Mouse (Mus musculus): ENCODE measurements around the gene Kansl2. TPM values are rescaled to one million over a fixed set of nuclear protein-coding genes. Genes with fewer than 3 reads are reported as not detected.

Kansl2 gene
- polyA plus RNA-seq, 1 experiment from 2014 or later: 130 TPM

DNA sequence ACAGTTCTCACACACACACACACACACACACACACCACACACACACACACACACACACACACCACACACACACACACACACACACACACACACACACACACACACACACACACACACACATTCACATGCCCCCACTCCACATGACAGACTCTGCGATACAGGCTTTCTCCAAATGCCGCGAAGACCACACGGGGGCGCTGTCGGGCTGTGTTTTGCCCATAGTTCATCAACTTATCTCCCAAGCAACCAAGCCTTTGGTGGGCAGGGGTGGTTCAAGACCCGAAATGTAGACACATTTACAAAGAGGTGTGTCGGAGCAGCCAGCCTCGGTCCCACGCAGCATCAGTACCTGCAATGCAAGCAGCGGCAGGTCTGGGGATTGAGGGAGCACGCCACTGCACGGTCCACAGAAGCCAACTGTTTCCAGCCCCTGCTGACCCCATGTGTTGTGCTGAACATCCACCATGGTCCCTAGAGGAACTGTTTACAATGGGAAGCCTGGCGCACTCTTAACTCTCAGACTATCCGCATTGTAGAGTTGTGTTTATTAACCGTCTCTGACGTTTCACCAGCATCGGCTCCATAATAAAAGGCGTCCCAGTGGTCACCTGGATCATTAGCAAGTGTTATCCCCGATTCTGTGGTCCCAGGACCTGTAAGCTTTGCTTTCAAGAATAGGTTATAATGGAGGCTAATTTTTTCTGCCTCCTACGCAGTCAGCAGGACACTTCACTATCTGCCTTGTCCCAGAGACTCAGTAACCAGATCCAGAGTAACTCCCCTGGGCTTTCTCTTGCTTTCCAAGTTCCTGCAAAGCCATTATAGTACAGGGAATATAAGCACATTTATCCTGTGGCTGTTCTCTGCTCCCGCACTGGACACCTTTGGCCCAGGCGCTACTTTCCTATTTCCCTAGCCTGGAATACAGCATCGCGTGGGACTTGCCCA, 23.4 kb downstream of the Kansl2 start:
- 27% methylated on average over 25 of the region's 25 CpGs for WGBS
- no peak overlapping the region for H3K27ac ChIP-seq (ENCODE audit: low read length)
- H3K9ac ChIP-seq (replicated peaks; ENCODE audit: low read depth, low read length): no peak overlapping the region
- H3K36me3 ChIP-seq (ENCODE audit: control insufficient read depth, insufficient read depth): no peaks in the 10 kb centered on the region
- no peak for ATAC-seq
- H3K4me1 ChIP-seq (replicated peaks; ENCODE audit: control insufficient read depth, insufficient read depth, low read length): peaks cover 4% of the 10 kb centered on the region; the same call in 1 of the 2 replicates
- peak overlapping the region; percentile 45 for H3K4me2 ChIP-seq (ENCODE audit: low read length)
- no peak overlapping the region for H3K4me3 ChIP-seq (replicated peaks; ENCODE audit: low read length)
- H3K27me3 ChIP-seq (replicated peaks; ENCODE audit: control insufficient read depth, insufficient read depth, low read length): no peaks in the 10 kb centered on the region
- no peaks in the 10 kb centered on the region for H3K9me3 ChIP-seq (ENCODE audit: control insufficient read depth, low read length)

DNA sequence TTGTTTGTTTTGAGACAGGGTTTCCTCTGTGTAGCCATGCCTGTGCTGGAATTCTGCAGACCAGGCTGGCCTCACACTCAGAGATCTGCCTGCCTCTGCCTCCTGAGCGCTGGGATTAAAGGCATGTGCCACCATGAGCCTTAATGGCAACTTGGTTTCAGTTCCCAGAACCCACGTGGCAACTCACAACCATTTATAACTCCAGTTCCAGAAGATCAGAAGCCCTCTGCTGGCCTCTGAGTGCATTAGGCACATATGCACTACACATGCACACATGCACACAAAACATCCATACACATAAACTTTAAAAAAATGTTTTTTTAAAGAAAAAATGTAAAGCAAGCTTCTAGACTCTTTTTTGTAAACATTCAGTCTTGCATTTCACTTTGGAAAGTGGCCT, 24.7 kb downstream of the Kansl2 start:
- ATAC-seq: no peak
- Histone ChIP-seq H3K9ac (replicated peaks; ENCODE audit: low read depth, low read length) (no peak overlapping the region), H3K36me3 (ENCODE audit: control insufficient read depth, insufficient read depth) (no peaks in the 10 kb centered on the region), H3K27me3 (replicated peaks; ENCODE audit: control insufficient read depth, insufficient read depth, low read length) (no peaks in the 10 kb centered on the region), H3K4me1 (replicated peaks; ENCODE audit: control insufficient read depth, insufficient read depth, low read length) (peaks cover 4% of the 10 kb centered on the region; the same call in 1 of the 2 replicates), H3K27ac (ENCODE audit: low read length) (no peak overlapping the region), H3K4me2 (ENCODE audit: low read length) (no peak overlapping the region), H3K9me3 (ENCODE audit: control insufficient read depth, low read length) (no peaks in the 10 kb centered on the region), H3K4me3 (replicated peaks; ENCODE audit: low read length) (no peak overlapping the region)
- WGBS: 49% methylated on average over 2 of the region's 2 CpGs

DNA sequence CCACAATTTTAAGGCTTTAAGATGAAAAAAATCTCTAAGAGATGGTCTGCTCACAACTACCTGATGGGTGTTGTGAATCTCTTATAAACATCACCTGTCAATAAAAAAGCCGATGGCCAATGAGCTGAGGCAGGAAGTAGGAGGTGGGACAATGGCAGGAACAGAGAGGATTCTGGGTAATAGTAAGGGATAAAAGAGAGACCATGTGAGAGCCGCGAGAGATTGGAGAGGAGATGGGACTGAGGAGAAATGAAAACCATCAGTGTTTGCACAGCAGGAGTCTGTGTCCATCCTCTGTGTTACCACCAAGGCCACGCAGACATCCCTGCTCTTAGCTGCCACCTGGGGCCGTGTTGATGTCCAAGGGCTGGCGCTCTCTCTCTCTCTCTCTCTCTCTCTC, 26.7 kb downstream of the Kansl2 start:
- H3K36me3 ChIP-seq (ENCODE audit: control insufficient read depth, insufficient read depth): no peaks in the 10 kb centered on the region
- ATAC-seq: no peak
- H3K9me3 ChIP-seq (ENCODE audit: control insufficient read depth, low read length): no peaks in the 10 kb centered on the region

DNA sequence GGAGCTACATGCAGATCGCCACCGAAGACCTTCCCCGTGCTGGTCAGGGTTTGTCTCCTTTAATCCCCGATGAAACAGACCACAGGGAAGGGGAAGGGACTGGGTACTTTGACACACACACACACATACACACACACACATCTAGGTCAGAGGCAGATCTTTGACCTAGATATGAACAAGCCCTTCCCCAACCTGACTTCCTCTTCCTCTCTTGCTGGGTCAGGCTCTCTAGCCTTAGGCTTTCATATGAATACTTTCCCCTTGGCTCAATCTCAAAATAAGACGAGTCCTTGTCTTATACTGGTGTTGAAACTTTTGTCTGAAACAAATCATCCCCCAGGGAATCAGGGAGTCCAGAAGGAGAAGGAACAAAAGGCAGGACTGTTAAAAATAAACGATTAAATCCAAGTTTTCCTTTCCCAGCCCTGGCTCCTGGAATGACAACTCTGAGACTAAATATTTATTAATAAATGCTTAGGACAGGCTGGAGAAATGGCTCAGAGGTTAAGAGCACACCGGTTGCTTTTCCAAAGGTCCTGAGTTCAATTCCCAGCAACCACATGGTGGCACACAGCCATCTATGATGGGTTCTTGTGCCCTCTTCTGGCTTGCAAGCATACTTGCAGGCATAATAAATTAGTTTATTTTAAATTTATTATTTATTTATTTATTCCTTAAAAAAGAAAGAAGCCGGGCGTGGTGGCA, 27.7 kb downstream of the Kansl2 start:
- Histone ChIP-seq H3K4me1 (replicated peaks; ENCODE audit: control insufficient read depth, insufficient read depth, low read length) (peaks cover 4% of the 10 kb centered on the region; the same call in 1 of the 2 replicates), H3K27me3 (replicated peaks; ENCODE audit: control insufficient read depth, insufficient read depth, low read length) (no peaks in the 10 kb centered on the region), H3K27ac (ENCODE audit: low read length) (no peak overlapping the region), H3K36me3 (ENCODE audit: control insufficient read depth, insufficient read depth) (no peaks in the 10 kb centered on the region), H3K9ac (replicated peaks; ENCODE audit: low read depth, low read length) (no peak overlapping the region), H3K4me2 (ENCODE audit: low read length) (no peak overlapping the region), H3K4me3 (replicated peaks; ENCODE audit: low read length) (no peak overlapping the region), H3K9me3 (ENCODE audit: control insufficient read depth, low read length) (no peaks in the 10 kb centered on the region)
- WGBS: 85% methylated on average over 9 of the region's 9 CpGs
- no peak for ATAC-seq

More for the DNA sequence above, 26.7 kb downstream of the Kansl2 start:
- H3K27ac ChIP-seq (ENCODE audit: low read length): no peak overlapping the region
- no peak overlapping the region for H3K4me3 ChIP-seq (replicated peaks; ENCODE audit: low read length)
- no peak overlapping the region for H3K9ac ChIP-seq (replicated peaks; ENCODE audit: low read depth, low read length)
- H3K4me1 ChIP-seq (replicated peaks; ENCODE audit: control insufficient read depth, insufficient read depth, low read length): peaks cover 4% of the 10 kb centered on the region; the same call in 1 of the 2 replicates
- WGBS: 89% methylated on average over 6 of the region's 6 CpGs
- no peak overlapping the region for H3K4me2 ChIP-seq (ENCODE audit: low read length)
- no peaks in the 10 kb centered on the region for H3K27me3 ChIP-seq (replicated peaks; ENCODE audit: control insufficient read depth, insufficient read depth, low read length)

DNA sequence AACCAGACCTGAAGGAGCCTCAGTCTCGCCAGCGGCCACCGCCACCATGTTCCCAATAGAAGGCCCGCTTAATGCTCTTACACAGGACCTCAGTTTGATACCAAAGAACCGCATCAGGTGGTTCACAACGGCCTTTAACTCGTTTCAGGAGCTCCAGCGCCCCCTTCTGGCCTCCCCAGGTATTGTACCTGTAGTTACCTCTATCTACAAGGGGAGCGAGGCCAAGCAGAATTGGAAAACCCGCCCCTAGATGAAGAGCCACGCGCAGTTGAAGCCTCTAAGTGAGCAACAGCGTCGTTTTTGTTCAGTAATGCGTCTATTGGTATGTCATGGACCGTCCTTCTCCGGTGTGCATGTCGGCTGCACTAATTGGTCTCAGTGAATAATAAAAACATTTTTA, 29.6 kb downstream of the Kansl2 start:
- WGBS: 11% methylated on average over 18 of the region's 18 CpGs
- Histone ChIP-seq H3K9me3 (ENCODE audit: control insufficient read depth, low read length) (no peaks in the 10 kb centered on the region), H3K27ac (ENCODE audit: low read length) (no peak overlapping the region), H3K4me1 (replicated peaks; ENCODE audit: control insufficient read depth, insufficient read depth, low read length) (no peaks in the 10 kb centered on the region), H3K36me3 (ENCODE audit: control insufficient read depth, insufficient read depth) (no peaks in the 10 kb centered on the region), H3K4me3 (replicated peaks; ENCODE audit: low read length) (no peak overlapping the region), H3K27me3 (replicated peaks; ENCODE audit: control insufficient read depth, insufficient read depth, low read length) (no peaks in the 10 kb centered on the region), H3K9ac (replicated peaks; ENCODE audit: low read depth, low read length) (no peak overlapping the region), H3K4me2 (ENCODE audit: low read length) (no peak overlapping the region)
- ATAC-seq: no peak

DNA sequence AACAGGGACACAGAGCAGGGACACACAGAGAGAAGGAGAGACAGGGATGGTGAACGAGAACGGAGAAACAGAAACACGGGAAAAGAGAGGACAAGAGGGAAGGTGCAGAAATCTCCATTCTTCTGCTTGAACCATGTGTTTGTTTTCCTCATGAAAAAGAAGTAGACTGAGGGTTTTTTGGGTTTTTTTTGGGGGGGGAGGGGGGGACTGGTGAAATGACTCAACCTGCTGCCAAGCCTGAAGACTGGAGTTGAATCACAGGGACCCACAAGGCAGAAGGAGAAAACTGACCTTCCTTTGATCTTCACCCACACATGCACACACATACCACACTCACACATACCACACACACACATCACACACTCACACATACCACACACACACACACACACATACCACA, 30.7 kb downstream of the Kansl2 start:
- no peak overlapping the region for H3K4me3 ChIP-seq (replicated peaks; ENCODE audit: low read length)
- H3K27ac ChIP-seq (ENCODE audit: low read length): no peak overlapping the region
- no peaks in the 10 kb centered on the region for H3K9me3 ChIP-seq (ENCODE audit: control insufficient read depth, low read length)
- no peak overlapping the region for H3K9ac ChIP-seq (replicated peaks; ENCODE audit: low read depth, low read length)
- no peaks in the 10 kb centered on the region for H3K36me3 ChIP-seq (ENCODE audit: control insufficient read depth, insufficient read depth)
- WGBS: 89% methylated on average over 3 of the region's 3 CpGs
- no peak overlapping the region for H3K4me2 ChIP-seq (ENCODE audit: low read length)
- H3K4me1 ChIP-seq (replicated peaks; ENCODE audit: control insufficient read depth, insufficient read depth, low read length): no peaks in the 10 kb centered on the region
- H3K27me3 ChIP-seq (replicated peaks; ENCODE audit: control insufficient read depth, insufficient read depth, low read length): no peaks in the 10 kb centered on the region
- no peak for ATAC-seq

DNA sequence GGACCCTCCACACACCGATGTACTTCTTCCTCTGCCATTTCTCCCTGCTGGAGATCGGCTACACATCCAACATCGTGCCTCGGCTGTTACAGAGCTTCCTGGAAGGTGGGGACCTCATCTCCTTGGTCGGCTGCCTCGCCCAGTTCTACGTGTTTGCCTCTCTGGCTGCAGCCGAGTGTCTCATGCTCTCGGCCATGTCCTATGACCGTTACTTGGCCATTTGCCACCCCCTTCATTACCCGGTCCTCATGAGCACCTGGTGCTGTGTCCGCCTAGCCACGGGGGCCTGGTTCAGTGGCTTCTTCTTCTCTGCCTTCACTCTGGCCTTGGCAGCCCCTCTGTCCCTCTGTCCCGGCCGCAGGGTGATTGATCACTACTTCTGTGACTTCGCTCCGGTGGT, 36.4 kb downstream of the Kansl2 start:
- H3K27me3 ChIP-seq (replicated peaks; ENCODE audit: control insufficient read depth, insufficient read depth, low read length): no peaks in the 10 kb centered on the region
- no peak overlapping the region for H3K9ac ChIP-seq (replicated peaks; ENCODE audit: low read depth, low read length)
- no peaks in the 10 kb centered on the region for H3K36me3 ChIP-seq (ENCODE audit: control insufficient read depth, insufficient read depth)
- ATAC-seq: no peak
- no peaks in the 10 kb centered on the region for H3K9me3 ChIP-seq (ENCODE audit: control insufficient read depth, low read length)
- H3K27ac ChIP-seq (ENCODE audit: low read length): no peak overlapping the region
- WGBS: 92% methylated on average over 17 of the region's 17 CpGs
- no peak overlapping the region for H3K4me2 ChIP-seq (ENCODE audit: low read length)
- H3K4me1 ChIP-seq (replicated peaks; ENCODE audit: control insufficient read depth, insufficient read depth, low read length): no peaks in the 10 kb centered on the region
- H3K4me3 ChIP-seq (replicated peaks; ENCODE audit: low read length): no peak overlapping the region

DNA sequence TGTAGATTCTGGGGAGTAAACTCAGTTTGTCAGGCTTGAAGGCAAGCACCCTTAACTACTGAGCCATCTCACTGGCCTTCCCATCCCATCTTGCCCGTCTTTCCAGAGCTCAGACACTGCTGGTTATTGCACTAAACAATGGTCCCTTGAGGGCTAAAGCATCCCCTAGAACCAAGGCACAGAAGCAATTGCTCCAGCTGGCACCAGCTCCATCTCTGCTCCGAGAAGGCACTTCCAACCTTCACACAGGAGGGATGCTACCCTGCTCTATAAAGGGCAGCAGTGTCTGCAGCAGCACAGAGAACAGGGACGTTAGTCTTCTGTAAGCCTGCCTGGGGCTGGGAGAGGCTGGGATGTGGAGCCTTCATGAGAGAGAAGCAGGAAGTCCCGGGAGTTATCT, 42.0 kb downstream of the Kansl2 start, which contains the start of gene Olfr279:
TSS of gene Olfr279 (plus strand) at position 301 of the 400 bp plus-strand sequence.
- no peak for ATAC-seq
- no peaks in the 10 kb centered on the region for H3K36me3 ChIP-seq (ENCODE audit: control insufficient read depth, insufficient read depth)
- WGBS: 65% methylated on average over 4 of the region's 4 CpGs
- no peak within 1 kb of the TSS for H3K4me2 ChIP-seq (ENCODE audit: low read length)
- H3K27me3 ChIP-seq (replicated peaks; ENCODE audit: control insufficient read depth, insufficient read depth, low read length): no peaks in the 10 kb centered on the region
- no peak within 1 kb of the TSS for H3K27ac ChIP-seq (ENCODE audit: low read length)
- H3K4me3 ChIP-seq (replicated peaks; ENCODE audit: low read length): no peak within 1 kb of the TSS
- H3K9me3 ChIP-seq (ENCODE audit: control insufficient read depth, low read length): no peaks in the 10 kb centered on the region
- H3K9ac ChIP-seq (replicated peaks; ENCODE audit: low read depth, low read length): no peak within 1 kb of the TSS
- H3K4me1 ChIP-seq (replicated peaks; ENCODE audit: control insufficient read depth, insufficient read depth, low read length): no peaks in the 10 kb centered on the region

DNA sequence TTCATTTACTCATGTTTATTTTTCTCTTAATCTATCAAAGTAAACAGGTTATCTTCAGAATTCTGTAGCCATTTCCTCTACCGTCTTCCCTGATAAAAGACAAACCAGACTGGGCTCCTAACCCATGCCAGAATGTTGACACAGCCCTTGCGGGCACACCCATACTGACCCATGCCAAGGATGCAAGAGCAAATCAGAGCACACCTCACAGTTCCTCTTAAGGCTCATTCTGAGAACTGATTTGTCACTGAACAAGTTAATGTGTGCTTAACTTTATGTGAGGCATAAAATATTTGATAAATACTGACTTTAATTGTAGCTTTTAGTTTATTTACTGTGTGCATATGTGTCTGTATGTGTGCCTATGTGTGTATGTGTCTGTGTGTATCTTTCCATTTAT, 42.7 kb downstream of the Kansl2 start:
- no peak overlapping the region for H3K4me3 ChIP-seq (replicated peaks; ENCODE audit: low read length)
- H3K9ac ChIP-seq (replicated peaks; ENCODE audit: low read depth, low read length): no peak overlapping the region
- no peak for ATAC-seq
- H3K36me3 ChIP-seq (ENCODE audit: control insufficient read depth, insufficient read depth): no peaks in the 10 kb centered on the region
- H3K27me3 ChIP-seq (replicated peaks; ENCODE audit: control insufficient read depth, insufficient read depth, low read length): no peaks in the 10 kb centered on the region
- H3K27ac ChIP-seq (ENCODE audit: low read length): no peak overlapping the region
- no peaks in the 10 kb centered on the region for H3K9me3 ChIP-seq (ENCODE audit: control insufficient read depth, low read length)
- H3K4me1 ChIP-seq (replicated peaks; ENCODE audit: control insufficient read depth, insufficient read depth, low read length): no peaks in the 10 kb centered on the region
- H3K4me2 ChIP-seq (ENCODE audit: low read length): no peak overlapping the region
- WGBS: 79% methylated on average over 2 of the region's 2 CpGs

Measured in forebrain, embryonic 16.5 days (tissue).